Mouse (Mus musculus) CD8-positive naive resting alpha-beta T cell, adult 2 months (primary cell): ENCODE measurements at regions not wholly inside any gene's neighbourhood (a gene's known extent, or its start where the extent isn't known, plus 50 kb on each side); places are given as distances from the start of the nearest gene placed in this dataset.

Experiments
- DNase-seq, 2 experiments: peaks; one replicate each; pipeline ENCODE4 v3.0.0; 2022; ENCODE audit warnings: low read depth in 2 of 2, low spot score in 2 of 2

GRCm38 (mm10) chr19:36178828-36179251 is 58.9 kb upstream of the Ankrd1 start:
- no peak for DNase-seq

GRCm38 (mm10) chr19:36180329-36180728 is 60.4 kb upstream of the Ankrd1 start:
- no peak for DNase-seq

- no peak for DNase-seq
Measured at GRCm38 (mm10) chr19:36181535-36181934, 61.6 kb upstream of the Ankrd1 start.

GRCm38 (mm10) chr19:36183127-36183526 is 63.2 kb upstream of the Ankrd1 start:
- DNase-seq: peak; percentile 69 to 80

GRCm38 (mm10) chr19:36189662-36190061 is 69.8 kb upstream of the Ankrd1 start:
- no peak for DNase-seq

GRCm38 (mm10) chr19:36191641-36192040 is 71.7 kb upstream of the Ankrd1 start:
- no peak for DNase-seq

- DNase-seq: no peak
Measured at GRCm38 (mm10) chr19:36204269-36204668, 84.4 kb upstream of the Ankrd1 start.

GRCm38 (mm10) chr19:36204965-36205718 is 85.2 kb upstream of the Ankrd1 start:
- no peak for DNase-seq

- DNase-seq: no peak
Measured at GRCm38 (mm10) chr19:36207735-36208288, 87.9 kb upstream of the Ankrd1 start.

- DNase-seq: no peak
Measured at GRCm38 (mm10) chr19:36208419-36208818, 88.5 kb upstream of the Ankrd1 start.

- DNase-seq: no peak
Measured at GRCm38 (mm10) chr19:36213461-36213860, 93.6 kb upstream of the Ankrd1 start.

GRCm38 (mm10) chr19:36214188-36214968 is 94.5 kb upstream of the Ankrd1 start:
- DNase-seq: no peak

- no peak for DNase-seq
Measured at GRCm38 (mm10) chr19:36217177-36217576, 97.3 kb upstream of the Ankrd1 start.

- no peak for DNase-seq
Measured at GRCm38 (mm10) chr19:36217605-36218004, 97.7 kb upstream of the Ankrd1 start.

- DNase-seq: no peak
Measured at GRCm38 (mm10) chr19:36218921-36219320, 99.0 kb upstream of the Ankrd1 start.

- no peak for DNase-seq
Measured at GRCm38 (mm10) chr19:36221104-36221503, 101.2 kb upstream of the Ankrd1 start.

GRCm38 (mm10) chr19:36221596-36221995 is 101.7 kb upstream of the Ankrd1 start:
- DNase-seq: no peak

- no peak for DNase-seq
Measured at GRCm38 (mm10) chr19:36222198-36222597, 102.3 kb upstream of the Ankrd1 start.

- DNase-seq: peak in 1 of 2 experiments; percentile 25
Measured at GRCm38 (mm10) chr19:36224518-36224917, 104.6 kb upstream of the Ankrd1 start.

GRCm38 (mm10) chr19:36225612-36226011 is 105.7 kb upstream of the Ankrd1 start:
- no peak for DNase-seq

- no peak for DNase-seq
Measured at GRCm38 (mm10) chr19:36227418-36228160, 107.7 kb upstream of the Ankrd1 start.
